In the genomic region with DNA sequence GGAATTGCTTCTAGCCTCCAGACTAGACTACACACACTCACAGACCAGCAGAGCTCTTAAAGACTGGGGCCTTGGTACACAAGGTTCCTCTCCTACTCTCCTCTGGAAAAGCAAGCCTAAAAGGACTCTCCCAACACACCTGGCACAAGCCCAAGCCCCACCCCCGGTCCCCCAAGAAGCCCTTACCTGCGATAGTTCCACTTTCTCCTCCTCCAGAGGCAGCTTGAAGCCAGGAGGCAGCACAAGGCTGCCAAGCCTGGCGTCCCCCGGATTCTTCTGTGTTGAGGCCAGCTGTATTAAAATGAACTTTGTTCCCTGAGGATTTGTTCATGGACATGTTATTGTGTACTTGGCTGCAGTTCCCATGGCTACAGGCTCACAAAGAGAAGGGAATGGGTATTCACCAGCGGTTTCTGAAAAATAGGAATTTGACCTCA, we compare ENCODE assay signal across 8 mouse cellular contexts. TPM values are rescaled to one million over a fixed set of nuclear protein-coding genes. Genes with fewer than 3 reads are reported as not detected.
DNase-seq lines count a peak whose midpoint lies in the region; ATAC-seq lines count a peak whose summit lies in the region.

A gene (minus strand): TSS at position 294 of the 437 bp plus-strand sequence.

- 15% methylated on average over 5 of the region's 5 CpGs for WGBS in forebrain, embryonic 14.5 days
- WGBS in stomach, embryonic 14.5 days = 26% methylated on average over 5 of the region's 5 CpGs

- no peaks in the 10 kb centered on the region for H3K27me3 ChIP-seq in forebrain, embryonic 14.5 days (replicated peaks; ENCODE audit: control insufficient read depth, insufficient read depth, low read length)
- H3K27me3 ChIP-seq in stomach, embryonic 14.5 days (ENCODE audit: control insufficient read depth, insufficient read depth, low read length) = no peaks in the 10 kb centered on the region

- H3K36me3 ChIP-seq in forebrain, embryonic 14.5 days (ENCODE audit: control insufficient read depth, insufficient read depth, low read length) = no peaks in the 10 kb centered on the region
- H3K36me3 ChIP-seq in stomach, embryonic 14.5 days (ENCODE audit: control insufficient read depth, insufficient read depth, low read length) = no peaks in the 10 kb centered on the region

- H3K9ac ChIP-seq in forebrain, embryonic 14.5 days (ENCODE audit: low read length) = peak within 1 kb of the TSS; percentile 50
- no peak within 1 kb of the TSS for H3K9ac ChIP-seq in stomach, embryonic 14.5 days (replicated peaks; ENCODE audit: low read depth, low read length)

- peak; percentile 39 to 63 for DNase-seq in adrenal gland, adult (ENCODE audit: inconsistent age in 2 of 2, low spot score in 1 of 2)
- DNase-seq in forebrain, embryonic 14.5 days (ENCODE audit: low spot score) = peak; percentile 76
- DNase-seq in heart, postnatal 4 days = peak; percentile 60
- DNase-seq in layer of hippocampus, postnatal 14 days (ENCODE audit: low spot score in 2 of 2) = peak in 1 of 2 experiments; percentile 27
- DNase-seq in lung, postnatal 36 days = peak; percentile 84
- no peak for DNase-seq in spleen, postnatal 14 days (ENCODE audit: low spot score in 2 of 2)

- H3K4me2 ChIP-seq in forebrain, embryonic 14.5 days (ENCODE audit: low read length) = peak within 1 kb of the TSS; percentile 28
- H3K4me2 ChIP-seq in stomach, embryonic 14.5 days (replicated peaks; ENCODE audit: low read depth, low read length) = no peak within 1 kb of the TSS

- no peaks in the 10 kb centered on the region for H3K9me3 ChIP-seq in forebrain, embryonic 14.5 days (replicated peaks; ENCODE audit: control insufficient read depth, low read length)
- H3K9me3 ChIP-seq in stomach, embryonic 14.5 days (ENCODE audit: control insufficient read depth, low read depth, low read length) = no peaks in the 10 kb centered on the region

- H3K4me1 ChIP-seq in forebrain, embryonic 14.5 days (ENCODE audit: control insufficient read depth, insufficient read depth, low read length) = 0 out of 2 replicates have a peak, but pooled peaks cover 6% of the 10 kb centered on the region
- H3K4me1 ChIP-seq in stomach, embryonic 14.5 days (ENCODE audit: control insufficient read depth, insufficient read depth, low read length) = no peaks in the 10 kb centered on the region

- H3K27ac ChIP-seq in forebrain, embryonic 14.5 days (ENCODE audit: low read depth, low read length) = peak within 1 kb of the TSS; percentile 72
- peak within 1 kb of the TSS; percentile 46 for H3K27ac ChIP-seq in stomach, embryonic 14.5 days (ENCODE audit: low read length)

- no peak for ATAC-seq in CD4-positive, CD25-positive, alpha-beta regulatory T cell, adult 4 months
- peak; percentile 60 for ATAC-seq in forebrain, embryonic 14.5 days
- peak; percentile 75 for ATAC-seq in stomach, embryonic 14.5 days (ENCODE audit: insufficient number of reproducible peaks, insufficient read depth, low FRiP score, low read depth)

- no peak within 1 kb of the TSS for H3K4me3 ChIP-seq in forebrain, embryonic 14.5 days (ENCODE audit: low read depth, low read length)
- H3K4me3 ChIP-seq in stomach, embryonic 14.5 days (ENCODE audit: low read depth, low read length) = no peak within 1 kb of the TSS

RNA-seq across cellular contexts. Expression of the gene that starts here (rescaled TPM):
- polyA plus RNA-seq in CD4-positive, CD25-positive, alpha-beta regulatory T cell, adult 4 months (2017; shearing (Covaris generic)) = 10 to 100 TPM; 40.2 to 53.2 TPM
- polyA plus RNA-seq in forebrain, embryonic 14.5 days (2014; fragmentation: Nextera tagmentation; extraction: Ambion mirVana) = 34.3 and 44.9 TPM in 2 replicates
- total RNA-seq in heart, postnatal 4 days (2021) = 10 to 100 TPM; 12.9 to 14.7 TPM
- total RNA-seq in layer of hippocampus, postnatal 14 days (2021) = 10 to 100 TPM; 25.2 to 27.5 TPM
- polyA plus RNA-seq in stomach, embryonic 14.5 days (2014; fragmentation: Nextera tagmentation; extraction: Ambion mirVana) = 29.5 and 33.4 TPM in 2 replicates

Comparison
In these comparisons a context has a peak if more than half of its experiments do, and no peak if none do; other contexts are left out.
1. DNase-seq: peak in adrenal gland, adult (2 of 2), forebrain, embryonic 14.5 days (single experiment), heart, postnatal 4 days (single experiment) and lung, postnatal 36 days (single experiment); none in spleen, postnatal 14 days (0 of 2).